Mouse (Mus musculus): ENCODE data around the gene Ctss. TPM values are rescaled to one million over a fixed set of nuclear protein-coding genes. Genes with fewer than 3 reads are reported as not detected.
"Not testable (repeated sequence)": the region's sequence is repeated elsewhere in the genome, so short reads cannot be mapped to it uniquely, and the experiment has no call there.

The Ctss gene
- polyA plus RNA-seq, 1 experiment from 2014 or later = 32.4 TPM

DNA sequence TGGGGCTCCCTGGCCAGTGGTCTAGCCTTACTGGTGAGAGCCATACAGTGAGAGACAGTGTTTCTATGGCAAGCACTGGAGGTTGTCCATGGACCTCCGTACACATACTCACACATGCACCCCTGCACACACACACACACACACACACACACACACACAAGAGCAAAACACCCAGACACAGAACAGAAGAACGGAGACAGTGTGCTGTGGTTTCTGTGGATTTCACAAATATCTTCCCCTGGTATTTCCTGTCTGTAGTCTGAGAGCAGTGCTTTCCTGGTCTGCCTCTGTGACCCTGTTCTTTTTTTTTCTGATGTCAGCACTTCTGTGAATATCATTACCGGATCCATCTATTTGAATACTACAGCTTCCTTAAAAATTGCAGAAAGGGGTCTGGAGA is 2.9 kb upstream of the Ctss start:
- H3K4me3 ChIP-seq (replicated peaks; ENCODE audit: low read length) = no peak overlapping the region
- no peak overlapping the region for H3K9ac ChIP-seq (ENCODE audit: low read length)
- H3K4me1 ChIP-seq (ENCODE audit: control insufficient read depth, insufficient read depth, low read length) = no peaks in the 10 kb centered on the region
- no peak for ATAC-seq (ENCODE audit: insufficient read depth, low FRiP score)
- H3K36me3 ChIP-seq (ENCODE audit: control insufficient read depth, insufficient read depth, low read length) = no peaks in the 10 kb centered on the region
- H3K9me3 ChIP-seq (replicated peaks; ENCODE audit: control insufficient read depth, low read length) = no peaks in the 10 kb centered on the region
- no peak overlapping the region for H3K4me2 ChIP-seq (ENCODE audit: low read depth, low read length)
- 44% methylated on average over 3 of the region's 3 CpGs for WGBS
- H3K27me3 ChIP-seq (ENCODE audit: control insufficient read depth, insufficient read depth, low read length) = no peaks in the 10 kb centered on the region
- H3K27ac ChIP-seq (ENCODE audit: low read length) = no peak overlapping the region

DNA sequence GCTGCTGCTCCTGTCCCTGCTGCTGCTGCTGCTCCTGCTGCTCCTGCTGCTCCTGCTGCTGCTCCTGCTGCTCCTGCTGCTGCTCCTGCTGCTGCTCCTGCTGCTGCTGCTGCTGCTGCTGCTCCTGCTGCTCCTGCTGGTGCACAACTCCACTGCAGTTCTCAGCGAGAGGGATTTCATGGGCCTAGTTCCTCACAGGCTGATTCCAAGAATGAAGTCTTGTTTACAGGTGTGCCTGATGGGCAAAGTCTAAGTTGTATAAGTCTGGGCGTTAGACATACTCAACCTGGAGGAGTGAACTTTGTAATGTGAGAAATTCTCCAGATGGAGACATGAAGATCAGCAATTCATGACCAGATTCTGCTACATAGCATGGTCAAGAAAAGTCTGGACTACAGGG is 1.9 kb upstream of the Ctss start:
- no peak overlapping the region for H3K4me2 ChIP-seq (ENCODE audit: low read depth, low read length)
- no peaks in the 10 kb centered on the region for H3K27me3 ChIP-seq (ENCODE audit: control insufficient read depth, insufficient read depth, low read length)
- WGBS = 40% methylated on average over 2 of the region's 2 CpGs
- no peak overlapping the region for H3K27ac ChIP-seq (ENCODE audit: low read length)
- no peak overlapping the region for H3K4me3 ChIP-seq (replicated peaks; ENCODE audit: low read length)
- no peaks in the 10 kb centered on the region for H3K9me3 ChIP-seq (replicated peaks; ENCODE audit: control insufficient read depth, low read length)
- no peak for ATAC-seq (ENCODE audit: insufficient read depth, low FRiP score)
- H3K9ac ChIP-seq (ENCODE audit: low read length) = no peak overlapping the region
- no peaks in the 10 kb centered on the region for H3K36me3 ChIP-seq (ENCODE audit: control insufficient read depth, insufficient read depth, low read length)
- no peaks in the 10 kb centered on the region for H3K4me1 ChIP-seq (ENCODE audit: control insufficient read depth, insufficient read depth, low read length)

DNA sequence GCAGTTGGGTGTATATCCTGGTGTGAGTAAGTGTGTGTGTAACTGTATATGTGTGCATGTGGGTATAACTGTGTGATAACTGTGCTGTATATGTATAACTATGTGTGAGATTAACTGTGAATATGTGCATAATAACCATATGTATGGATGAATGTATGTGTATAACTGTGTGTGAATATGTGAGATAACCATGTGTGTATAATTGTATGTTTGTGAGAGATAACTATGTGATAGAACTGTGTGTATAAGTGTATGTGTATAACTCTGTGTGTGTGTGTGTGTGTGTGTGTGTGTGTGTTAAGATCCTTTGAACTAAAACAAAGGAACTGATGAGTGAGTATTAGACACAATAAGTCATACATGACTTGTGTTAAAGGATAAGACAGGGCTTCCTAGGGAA is 475 bp upstream of the Ctss start:
- Histone ChIP-seq H3K4me2 (ENCODE audit: low read depth, low read length) (no peak overlapping the region), H3K36me3 (ENCODE audit: control insufficient read depth, insufficient read depth, low read length) (no peaks in the 10 kb centered on the region), H3K9ac (ENCODE audit: low read length) (no peak overlapping the region), H3K27me3 (ENCODE audit: control insufficient read depth, insufficient read depth, low read length) (no peaks in the 10 kb centered on the region), H3K9me3 (replicated peaks; ENCODE audit: control insufficient read depth, low read length) (no peaks in the 10 kb centered on the region), H3K27ac (ENCODE audit: low read length) (no peak overlapping the region), H3K4me3 (replicated peaks; ENCODE audit: low read length) (no peak overlapping the region), H3K4me1 (ENCODE audit: control insufficient read depth, insufficient read depth, low read length) (no peaks in the 10 kb centered on the region)
- ATAC-seq (ENCODE audit: insufficient read depth, low FRiP score) = no peak

DNA sequence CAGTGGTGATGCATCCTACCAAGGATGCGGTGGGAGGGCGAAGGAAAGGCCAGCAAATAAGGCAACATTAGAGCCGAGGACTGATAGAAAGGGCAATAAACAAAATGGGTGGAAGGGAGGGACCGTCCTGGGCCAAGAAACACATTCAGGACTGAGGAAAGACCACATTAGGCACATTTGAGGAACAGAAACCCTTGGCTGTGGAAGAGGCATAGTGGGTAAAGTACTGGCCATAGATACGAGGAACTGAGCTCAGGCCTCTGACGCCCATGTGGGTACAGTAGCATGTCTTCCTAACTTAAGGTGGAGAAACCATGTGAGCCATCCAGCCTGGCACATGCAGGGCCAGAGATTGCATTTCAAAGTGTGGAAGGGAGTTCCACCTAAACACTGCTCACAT is 3.2 kb downstream of the Ctss start:
- no peak for ATAC-seq (ENCODE audit: insufficient read depth, low FRiP score)

DNA sequence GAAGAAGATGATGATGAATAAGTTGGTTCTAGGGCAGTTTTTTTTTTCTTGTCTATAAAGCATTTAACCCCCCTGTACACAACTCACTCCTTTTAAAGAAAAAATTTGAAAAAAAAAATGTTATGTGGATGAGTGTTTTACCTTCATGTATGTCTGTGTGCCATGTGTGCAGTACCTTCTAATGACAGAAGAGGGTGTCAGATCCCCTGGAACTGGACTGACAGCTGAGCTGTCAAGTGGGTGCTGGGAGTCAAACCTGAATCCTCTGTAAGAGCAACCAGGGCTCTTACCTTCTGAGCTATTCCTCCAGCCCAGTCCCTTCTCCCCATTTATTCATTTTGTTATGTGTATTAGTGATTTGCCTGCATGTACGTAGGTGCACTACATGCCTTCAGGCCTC is 4.4 kb downstream of the Ctss start:
- ATAC-seq (ENCODE audit: insufficient read depth, low FRiP score) = no peak
- H3K9me3 ChIP-seq (replicated peaks; ENCODE audit: control insufficient read depth, low read length) = no peaks in the 10 kb centered on the region
- H3K4me3 ChIP-seq (replicated peaks; ENCODE audit: low read length) = no peak overlapping the region
- H3K36me3 ChIP-seq (ENCODE audit: control insufficient read depth, insufficient read depth, low read length) = no peaks in the 10 kb centered on the region
- H3K27me3 ChIP-seq (ENCODE audit: control insufficient read depth, insufficient read depth, low read length) = no peaks in the 10 kb centered on the region
- no peak overlapping the region for H3K27ac ChIP-seq (ENCODE audit: low read length)
- H3K4me1 ChIP-seq (ENCODE audit: control insufficient read depth, insufficient read depth, low read length) = no peaks in the 10 kb centered on the region
- H3K9ac ChIP-seq (ENCODE audit: low read length) = no peak overlapping the region
- 83% methylated on average over 1 of the region's 1 CpGs for WGBS
- H3K4me2 ChIP-seq (ENCODE audit: low read depth, low read length) = no peak overlapping the region

More for the DNA sequence above, 3.2 kb downstream of the Ctss start:
- Histone ChIP-seq H3K27me3 (ENCODE audit: control insufficient read depth, insufficient read depth, low read length) (no peaks in the 10 kb centered on the region), H3K4me2 (ENCODE audit: low read depth, low read length) (no peak overlapping the region), H3K9ac (ENCODE audit: low read length) (no peak overlapping the region), H3K27ac (ENCODE audit: low read length) (no peak overlapping the region), H3K4me1 (ENCODE audit: control insufficient read depth, insufficient read depth, low read length) (no peaks in the 10 kb centered on the region), H3K36me3 (ENCODE audit: control insufficient read depth, insufficient read depth, low read length) (no peaks in the 10 kb centered on the region), H3K9me3 (replicated peaks; ENCODE audit: control insufficient read depth, low read length) (no peaks in the 10 kb centered on the region), H3K4me3 (replicated peaks; ENCODE audit: low read length) (no peak overlapping the region)
- WGBS = 81% methylated on average over 6 of the region's 6 CpGs

DNA sequence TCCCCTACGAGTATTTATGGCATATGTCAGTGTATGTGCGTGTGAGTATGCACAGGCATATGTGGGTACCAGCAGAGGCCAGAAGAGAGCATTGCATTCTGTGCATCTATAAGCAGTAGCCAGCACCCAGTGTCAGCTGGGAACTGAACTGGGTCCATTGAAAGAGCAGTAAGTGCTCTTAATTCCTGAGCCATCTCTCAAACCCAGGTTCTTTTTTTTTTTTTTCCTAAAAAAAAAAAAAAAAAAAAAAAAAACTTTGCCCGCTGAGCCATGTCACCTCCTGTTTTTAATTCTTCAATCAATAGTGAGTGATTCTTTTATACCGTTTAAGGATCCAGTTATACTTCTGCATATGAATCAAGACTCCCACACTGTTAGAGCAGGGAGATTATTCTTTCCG is 6.8 kb downstream of the Ctss start:
- 93% methylated on average over 5 of the region's 5 CpGs for WGBS
- no peak for ATAC-seq (ENCODE audit: insufficient read depth, low FRiP score)
- no peak overlapping the region for H3K9ac ChIP-seq (ENCODE audit: low read length)
- H3K36me3 ChIP-seq (ENCODE audit: control insufficient read depth, insufficient read depth, low read length) = no peaks in the 10 kb centered on the region
- H3K9me3 ChIP-seq (replicated peaks; ENCODE audit: control insufficient read depth, low read length) = no peaks in the 10 kb centered on the region
- no peak overlapping the region for H3K27ac ChIP-seq (ENCODE audit: low read length)
- H3K4me3 ChIP-seq (replicated peaks; ENCODE audit: low read length) = no peak overlapping the region
- no peak overlapping the region for H3K4me2 ChIP-seq (ENCODE audit: low read depth, low read length)
- no peaks in the 10 kb centered on the region for H3K4me1 ChIP-seq (ENCODE audit: control insufficient read depth, insufficient read depth, low read length)
- no peaks in the 10 kb centered on the region for H3K27me3 ChIP-seq (ENCODE audit: control insufficient read depth, insufficient read depth, low read length)

DNA sequence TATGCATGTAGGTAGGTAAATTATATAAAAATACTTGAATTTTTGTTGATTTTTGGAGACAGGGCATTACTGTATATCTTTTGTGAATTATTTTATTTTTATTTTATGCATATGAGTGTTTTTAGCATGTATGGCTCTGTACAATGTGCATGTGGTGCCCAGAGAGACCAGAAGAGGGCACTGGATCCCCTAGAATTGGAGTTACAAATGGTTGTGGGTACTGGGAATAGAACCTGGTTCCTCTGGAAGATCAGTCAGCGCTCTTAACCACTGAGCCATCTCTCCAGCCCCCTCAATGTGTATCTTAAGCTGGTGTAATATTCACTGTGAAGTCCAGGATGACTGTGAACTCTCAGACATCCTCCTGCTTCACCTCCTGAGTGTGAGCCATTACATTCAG is 8.3 kb downstream of the Ctss start:
- 86% methylated on average over 1 of the region's 1 CpGs for WGBS
- Histone ChIP-seq H3K27me3 (ENCODE audit: control insufficient read depth, insufficient read depth, low read length) (no peaks in the 10 kb centered on the region), H3K4me1 (ENCODE audit: control insufficient read depth, insufficient read depth, low read length) (no peaks in the 10 kb centered on the region), H3K4me3 (replicated peaks; ENCODE audit: low read length) (no peak overlapping the region), H3K27ac (ENCODE audit: low read length) (no peak overlapping the region), H3K9ac (ENCODE audit: low read length) (no peak overlapping the region), H3K36me3 (ENCODE audit: control insufficient read depth, insufficient read depth, low read length) (no peaks in the 10 kb centered on the region), H3K4me2 (ENCODE audit: low read depth, low read length) (no peak overlapping the region), H3K9me3 (replicated peaks; ENCODE audit: control insufficient read depth, low read length) (no peaks in the 10 kb centered on the region)
- no peak for ATAC-seq (ENCODE audit: insufficient read depth, low FRiP score)

DNA sequence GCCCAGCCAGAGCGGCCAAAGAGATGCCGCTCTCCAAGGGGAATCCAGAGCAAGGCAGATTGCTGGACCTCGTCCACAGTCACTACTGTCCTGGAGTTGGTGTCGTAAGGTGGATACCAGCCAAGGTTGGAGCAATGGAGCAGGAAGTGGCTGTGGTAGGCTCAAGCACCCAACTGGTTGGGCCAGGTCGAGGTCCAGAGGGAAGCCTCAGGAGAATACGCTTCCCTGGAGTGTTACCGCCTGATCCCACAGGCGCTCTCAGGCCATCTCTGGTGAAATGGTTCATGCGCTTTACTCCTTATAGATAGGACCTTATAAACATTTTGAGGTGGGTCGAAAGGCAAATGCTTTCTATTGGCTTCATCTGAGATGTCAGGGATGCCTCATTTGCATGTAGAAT is 12.3 kb downstream of the Ctss start:
- H3K4me3 ChIP-seq (replicated peaks; ENCODE audit: low read length) = no peak overlapping the region
- no peaks in the 10 kb centered on the region for H3K4me1 ChIP-seq (ENCODE audit: control insufficient read depth, insufficient read depth, low read length)
- H3K27ac ChIP-seq (ENCODE audit: low read length) = no peak overlapping the region
- no peak overlapping the region for H3K9ac ChIP-seq (ENCODE audit: low read length)
- H3K4me2 ChIP-seq (ENCODE audit: low read depth, low read length) = no peak overlapping the region
- WGBS = 88% methylated on average over 10 of the region's 10 CpGs
- H3K27me3 ChIP-seq (ENCODE audit: control insufficient read depth, insufficient read depth, low read length) = no peaks in the 10 kb centered on the region
- ATAC-seq (ENCODE audit: insufficient read depth, low FRiP score) = no peak
- H3K9me3 ChIP-seq (replicated peaks; ENCODE audit: control insufficient read depth, low read length) = no peaks in the 10 kb centered on the region
- no peaks in the 10 kb centered on the region for H3K36me3 ChIP-seq (ENCODE audit: control insufficient read depth, insufficient read depth, low read length)

DNA sequence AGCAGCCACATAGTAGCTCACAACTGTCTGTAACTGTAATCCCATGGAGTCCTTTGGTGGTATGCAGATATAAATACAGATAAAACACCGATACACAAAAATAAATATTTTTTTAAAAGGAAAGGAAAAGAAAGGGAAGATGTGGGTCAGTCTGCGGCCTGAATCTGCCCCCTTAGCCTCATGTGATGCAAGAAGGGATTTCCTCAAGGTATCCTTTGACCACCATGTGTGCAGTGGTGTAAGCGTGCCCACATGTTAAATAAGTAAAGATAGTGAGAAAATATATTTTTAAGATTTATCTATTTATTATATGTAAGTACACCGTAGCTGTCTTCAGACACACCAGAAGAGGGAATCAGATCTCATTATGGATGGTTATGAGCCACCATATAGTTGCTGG is 13.3 kb downstream of the Ctss start:
- Histone ChIP-seq H3K4me1 (ENCODE audit: control insufficient read depth, insufficient read depth, low read length) (no peaks in the 10 kb centered on the region), H3K4me3 (replicated peaks; ENCODE audit: low read length) (no peak overlapping the region), H3K36me3 (ENCODE audit: control insufficient read depth, insufficient read depth, low read length) (no peaks in the 10 kb centered on the region), H3K4me2 (ENCODE audit: low read depth, low read length) (no peak overlapping the region), H3K9ac (ENCODE audit: low read length) (no peak overlapping the region), H3K9me3 (replicated peaks; ENCODE audit: control insufficient read depth, low read length) (no peaks in the 10 kb centered on the region), H3K27ac (ENCODE audit: low read length) (no peak overlapping the region), H3K27me3 (ENCODE audit: control insufficient read depth, insufficient read depth, low read length) (no peaks in the 10 kb centered on the region)
- 93% methylated on average over 4 of the region's 4 CpGs for WGBS
- no peak for ATAC-seq (ENCODE audit: insufficient read depth, low FRiP score)

DNA sequence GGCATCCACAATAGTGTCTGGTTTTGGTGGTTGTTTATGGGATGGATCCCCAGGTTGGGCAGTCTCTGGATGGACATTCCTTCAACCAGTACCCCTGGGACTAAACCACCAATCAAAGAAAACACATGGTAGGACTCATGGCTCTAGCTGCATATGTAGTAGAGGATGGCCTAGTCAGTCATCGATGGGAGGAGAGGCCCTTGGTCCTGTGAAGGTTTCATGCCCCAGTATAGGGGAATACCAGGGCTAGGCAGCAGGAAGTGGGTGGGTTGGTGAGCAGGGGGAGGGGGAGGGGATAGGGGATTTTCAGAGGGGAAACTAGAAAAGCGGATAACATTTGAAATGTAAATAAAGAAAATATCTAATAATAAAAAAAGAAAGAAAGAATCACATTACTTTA is 14.6 kb downstream of the Ctss start:
- not testable (repeated sequence) for H3K9me3 ChIP-seq (replicated peaks; ENCODE audit: control insufficient read depth, low read length); H3K27me3 ChIP-seq (ENCODE audit: control insufficient read depth, insufficient read depth, low read length); H3K4me1 ChIP-seq (ENCODE audit: control insufficient read depth, insufficient read depth, low read length); H3K4me3 ChIP-seq (replicated peaks; ENCODE audit: low read length); H3K9ac ChIP-seq (ENCODE audit: low read length); H3K27ac ChIP-seq (ENCODE audit: low read length); ATAC-seq (ENCODE audit: insufficient read depth, low FRiP score); H3K4me2 ChIP-seq (ENCODE audit: low read depth, low read length); H3K36me3 ChIP-seq (ENCODE audit: control insufficient read depth, insufficient read depth, low read length)
- WGBS = 65% methylated on average over 2 of the region's 2 CpGs

Measured in stomach, embryonic 16.5 days (tissue).